Mouse (Mus musculus) stomach, postnatal 0 days (tissue): ENCODE measurements at regions not wholly inside any gene's neighbourhood (a gene's known extent, or its start where the extent isn't known, plus 50 kb on each side); places are given as distances from the start of the nearest gene placed in this dataset.
A peak's percentile ranks its signal among the peaks of the same experiment; 100 is the strongest.

ENCODE experiments used
- ATAC-seq: fragments of 200-750 bp; cut with Nextera tagmentation; 2 replicates; pipeline ENCODE4 v1.8.0; 2017; ENCODE audit not compliant: low FRiP score, low TSS enrichment
- DNase-seq: peaks from one replicate; pipeline ENCODE4 v3.0.0-alpha.2; 2016; ENCODE audit warnings: low spot score
- H3K27ac ChIP-seq: fragments of 300-500 bp; sonication (generic); replicated peaks from 2 replicates; pipeline ENCODE4 v1.5.1; 2014; ENCODE audit warnings: mild to moderate bottlenecking, control low read depth
- H3K27me3 ChIP-seq: fragments of 300-500 bp; sonication (generic); 2 replicates; pipeline ENCODE4 v1.6.1; 2014; ENCODE audit warnings: low read length; ENCODE audit not compliant: control insufficient read depth, insufficient read depth
- H3K36me3 ChIP-seq: fragments of 300-500 bp; sonication (generic); 2 replicates; pipeline ENCODE4 v1.6.1; 2014; ENCODE audit warnings: low read length, mixed read lengths; ENCODE audit not compliant: control insufficient read depth, insufficient read depth
- H3K4me1 ChIP-seq: fragments of 300-500 bp; sonication (generic); replicated peaks from 2 replicates; pipeline ENCODE4 v1.6.1; 2014; ENCODE audit warnings: antibody characterized with exemption; ENCODE audit not compliant: control insufficient read depth, insufficient read depth
- H3K4me2 ChIP-seq: fragments of 300-500 bp; sonication (generic); replicated peaks from 2 replicates; pipeline ENCODE4 v1.6.1; 2014; ENCODE audit warnings: low read depth, mild to moderate bottlenecking, control low read depth, moderate library complexity
- H3K4me3 ChIP-seq: fragments of 300-500 bp; sonication (generic); 2 replicates; pipeline ENCODE4 v1.5.1; 2014; ENCODE audit warnings: low read depth, low read length, control low read depth
- H3K9ac ChIP-seq: fragments of 300-500 bp; sonication (generic); 2 replicates; pipeline ENCODE4 v1.6.1; 2014; ENCODE audit warnings: mild to moderate bottlenecking, low read length, control low read depth, mixed read lengths
- H3K9me3 ChIP-seq: fragments of 300-500 bp; sonication (generic); 2 replicates; pipeline ENCODE4 v1.6.1; 2016; ENCODE audit warnings: low read length; ENCODE audit not compliant: control insufficient read depth
- CTCF ChIP-seq: IDR thresholded peaks from 2 replicates; pipeline ENCODE4 v1.5.1; 2016; ENCODE audit warnings: antibody characterized with exemption, low read depth, mild to moderate bottlenecking, moderate library complexity
- EP300 ChIP-seq: optimal IDR thresholded peaks from 2 replicates; pipeline ENCODE3; 2016; ENCODE audit warnings: antibody characterized with exemption
- WGBS: fragments of 180-500 bp; shearing (Covaris S2); extraction: QIAGEN DNeasy Blood & Tissue Kit; methylation state at CpG from one replicate; pipeline ENCODE4 v1.1.7; 2014; 5-methylcytosine and 5-hydroxymethylcytosine counted together

GRCm38 (mm10) chr13:69220425-69220824 is 221.1 kb upstream of the Adcy2 start:
- Histone ChIP-seq H3K4me2 (no peak overlapping the region), H3K27me3 (no peaks in the 10 kb centered on the region), H3K4me1 (no peaks in the 10 kb centered on the region), H3K36me3 (no peaks in the 10 kb centered on the region), H3K9ac (no peak overlapping the region), H3K27ac (no peak overlapping the region), H3K4me3 (no peak overlapping the region), H3K9me3 (no peaks in the 10 kb centered on the region)
- 47% methylated on average over 1 of the region's 1 CpGs for WGBS
- TF ChIP-seq EP300 = no peak
- TF ChIP-seq CTCF = no peak
- ATAC-seq = no peak
- DNase-seq = peak; percentile 16

- Histone ChIP-seq H3K27me3 (no peaks in the 10 kb centered on the region), H3K36me3 (no peaks in the 10 kb centered on the region), H3K9ac (no peak overlapping the region), H3K4me1 (no peaks in the 10 kb centered on the region), H3K27ac (no peak overlapping the region), H3K4me2 (no peak overlapping the region), H3K9me3 (no peaks in the 10 kb centered on the region), H3K4me3 (no peak overlapping the region)
- ATAC-seq = no peak
- TF ChIP-seq CTCF (no peak), EP300 (no peak)
- DNase-seq = no peak
- WGBS = 62% methylated on average over 5 of the region's 5 CpGs
Observed at GRCm38 (mm10) chr13:69226538-69226937, 227.2 kb upstream of the Adcy2 start.

GRCm38 (mm10) chr13:69230361-69230943 is 231.1 kb upstream of the Adcy2 start:
- Histone ChIP-seq H3K4me2 (no peak overlapping the region), H3K27ac (no peak overlapping the region), H3K4me3 (no peak overlapping the region), H3K36me3 (no peaks in the 10 kb centered on the region), H3K27me3 (no peaks in the 10 kb centered on the region), H3K9ac (no peak overlapping the region), H3K9me3 (no peaks in the 10 kb centered on the region), H3K4me1 (no peaks in the 10 kb centered on the region)
- no peak for DNase-seq
- 77% methylated on average over 10 of the region's 10 CpGs for WGBS
- no peak for TF ChIP-seq CTCF
- TF ChIP-seq EP300 = no peak
- no peak for ATAC-seq

DNA sequence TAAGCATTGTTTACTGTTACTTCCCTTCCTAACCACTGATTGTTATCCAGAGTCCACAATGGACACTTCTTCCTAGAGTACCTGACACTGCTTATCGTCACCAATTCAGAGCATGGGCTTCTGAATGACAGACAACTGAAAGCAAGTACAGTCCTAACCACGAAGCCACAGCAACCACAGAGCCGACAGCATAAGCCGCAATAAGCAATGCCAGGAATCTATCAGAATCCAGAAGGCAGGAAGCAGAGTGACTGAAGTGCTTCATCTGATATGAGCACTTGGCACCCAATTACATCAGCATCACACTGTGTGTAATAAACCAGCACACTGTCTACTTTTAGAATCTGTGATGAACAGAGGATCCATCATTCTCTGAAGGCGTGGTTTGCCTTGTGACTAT is 237.0 kb upstream of the Adcy2 start:
- no peak overlapping the region for H3K4me2 ChIP-seq
- H3K4me1 ChIP-seq = no peaks in the 10 kb centered on the region
- no peak overlapping the region for H3K27ac ChIP-seq
- WGBS = 69% methylated on average over 5 of the region's 5 CpGs
- ATAC-seq (no peak), DNase-seq (no peak)
- no peaks in the 10 kb centered on the region for H3K9me3 ChIP-seq
- H3K4me3 ChIP-seq = no peak overlapping the region
- TF ChIP-seq CTCF (no peak), EP300 (no peak)
- no peak overlapping the region for H3K9ac ChIP-seq
- no peaks in the 10 kb centered on the region for H3K27me3 ChIP-seq
- H3K36me3 ChIP-seq = no peaks in the 10 kb centered on the region

- H3K4me2 ChIP-seq = no peak overlapping the region
- no peaks in the 10 kb centered on the region for H3K27me3 ChIP-seq
- H3K9ac ChIP-seq = no peak overlapping the region
- WGBS = 78% methylated on average over 3 of the region's 3 CpGs
- H3K4me3 ChIP-seq = no peak overlapping the region
- H3K4me1 ChIP-seq = no peaks in the 10 kb centered on the region
- no peaks in the 10 kb centered on the region for H3K9me3 ChIP-seq
- no peak for ATAC-seq
- TF ChIP-seq CTCF (no peak), EP300 (no peak)
- no peaks in the 10 kb centered on the region for H3K36me3 ChIP-seq
- no peak overlapping the region for H3K27ac ChIP-seq
- DNase-seq = no peak
Observed at GRCm38 (mm10) chr13:69237918-69238317, 238.6 kb upstream of the Adcy2 start.

DNA sequence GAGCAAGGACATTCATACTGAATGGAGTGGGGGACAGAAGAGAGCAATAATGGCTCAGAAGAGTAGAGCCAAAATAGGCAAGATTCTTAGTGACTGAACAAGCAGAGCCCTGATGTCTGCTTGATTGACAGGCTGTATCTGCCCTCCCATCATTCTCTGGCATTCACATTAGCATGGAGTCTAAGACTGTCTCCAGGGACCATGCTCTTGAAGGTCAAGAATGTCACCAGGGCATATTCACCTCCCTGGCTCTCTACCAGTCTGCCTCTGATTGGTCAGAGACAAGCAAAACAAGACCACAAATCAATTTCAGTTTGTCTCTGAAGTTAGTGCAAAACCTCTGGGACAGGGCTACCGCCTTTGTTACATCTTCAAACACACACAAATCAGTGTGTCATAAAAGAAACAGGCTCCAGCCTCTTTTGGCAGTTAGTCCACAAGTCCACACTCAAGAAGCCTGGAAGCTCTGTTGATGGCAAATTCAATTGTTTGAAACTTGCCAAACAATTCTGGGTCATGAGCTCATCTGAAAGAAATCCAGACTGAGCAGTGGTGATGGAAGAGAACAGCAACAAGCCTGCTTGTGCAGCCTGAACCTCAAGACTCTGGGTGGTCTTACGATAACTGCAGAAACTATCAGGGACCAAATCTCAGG is 240.0 kb upstream of the Adcy2 start:
- WGBS = 72% methylated on average over 2 of the region's 2 CpGs
- Histone ChIP-seq H3K27me3 (no peaks in the 10 kb centered on the region), H3K4me3 (no peak overlapping the region), H3K27ac (no peak overlapping the region), H3K36me3 (no peaks in the 10 kb centered on the region), H3K4me1 (no peaks in the 10 kb centered on the region), H3K9me3 (no peaks in the 10 kb centered on the region), H3K9ac (no peak overlapping the region), H3K4me2 (no peak overlapping the region)
- DNase-seq (no peak), ATAC-seq (no peak)
- no peak for TF ChIP-seq EP300
- no peak for TF ChIP-seq CTCF
